Mouse (Mus musculus) T-helper 17 cell (primary cell): ENCODE data around the gene Sdk2.

Source experiments
- in situ Hi-C, 2 experiments: fragments of 300-600 bp; cut with MboI, MseI; formaldehyde crosslinking; loops; 1 replicate in 1 of 2; 2 replicates in 1 of 2; pipeline ENCODE4 v1.15.1; 2025; ENCODE audit warnings: high pct_unique_total_duplicates in 2 of 2

Gene Sdk2

GRCm38 (mm10) chr11:114047887-114048331, 18.9 kb downstream of the Sdk2 start:
- in situ Hi-C loops = no loop called here

GRCm38 (mm10) chr11:114046927-114047326, 19.9 kb downstream of the Sdk2 start:
- in situ Hi-C loops = no loop called here

- in situ Hi-C loops = no loop called here
These were observed 22.5 kb downstream of the Sdk2 start for GRCm38 (mm10) chr11:114044373-114044772.

DNA sequence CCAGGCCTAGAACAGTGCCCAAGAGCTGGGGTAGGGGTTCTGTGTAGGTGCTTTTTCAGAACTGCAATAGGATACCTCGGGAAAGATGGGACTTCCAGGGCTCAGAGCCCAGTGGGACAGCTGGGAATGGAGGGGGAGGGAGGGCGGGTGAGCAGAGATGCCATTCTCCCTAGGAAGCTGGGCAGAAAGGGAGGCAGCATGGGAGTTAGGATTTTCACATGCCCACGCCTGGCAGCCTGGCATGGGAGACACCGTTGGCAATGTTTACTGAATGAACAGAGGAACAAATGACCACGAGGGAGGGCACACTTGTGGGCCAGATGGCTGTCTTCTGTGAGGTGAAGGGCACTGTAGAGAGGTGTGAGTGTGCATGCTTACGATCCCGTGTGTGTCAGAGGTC, 23.3 kb downstream of the Sdk2 start:
- in situ Hi-C loops = no loop called here

GRCm38 (mm10) chr11:114040391-114041035, 26.3 kb downstream of the Sdk2 start:
- in situ Hi-C loops = no loop called here

GRCm38 (mm10) chr11:114038036-114038435, 28.8 kb downstream of the Sdk2 start:
- in situ Hi-C loops = loop anchor here in 1 of 2 experiments (10.0 kb wide), 1 partner anchor 827 kb away; no protein-coding TSS in a partner anchor

DNA sequence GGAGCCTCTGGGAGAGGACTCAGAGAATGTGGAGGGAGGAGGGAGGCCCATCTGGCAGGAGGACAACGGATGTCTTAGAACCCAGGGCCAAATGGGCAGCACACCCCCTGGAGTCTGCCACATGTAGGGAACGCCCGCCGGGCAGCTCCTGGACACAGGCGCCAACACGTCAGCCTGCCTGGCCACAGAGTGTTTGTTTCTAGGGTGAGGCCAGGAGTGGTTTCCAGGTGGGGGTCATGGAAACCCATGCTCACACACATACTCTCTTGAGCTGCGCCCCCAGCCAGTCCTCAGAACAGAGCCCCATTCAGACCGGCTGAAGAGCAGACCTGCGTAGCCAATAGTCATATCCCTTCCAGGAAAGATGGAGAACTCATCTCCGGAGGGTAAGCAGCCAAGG, 35.4 kb downstream of the Sdk2 start:
- in situ Hi-C loops = loop anchor here in 1 of 2 experiments (10.0 kb wide), 1 partner anchor 833 kb away; no protein-coding TSS in a partner anchor

DNA sequence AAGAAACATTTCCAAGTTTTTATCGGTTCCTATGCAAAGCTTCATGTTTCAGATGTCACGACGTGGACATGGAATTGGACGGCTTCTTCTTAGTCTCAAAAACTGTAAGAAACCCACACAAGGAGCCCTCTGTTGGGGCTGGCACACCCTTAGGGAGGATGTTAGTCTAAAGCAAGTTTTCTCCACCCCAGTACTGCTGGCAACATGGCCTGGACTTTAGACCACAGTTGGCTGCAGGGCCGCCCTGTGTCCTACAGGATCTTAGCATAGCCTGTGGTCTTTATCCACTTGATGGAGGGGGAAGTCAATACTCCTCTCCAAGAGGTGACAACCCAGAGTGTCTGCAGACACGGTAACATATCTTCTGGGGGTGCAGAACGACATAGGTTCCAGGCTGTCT, 36.6 kb downstream of the Sdk2 start:
- in situ Hi-C loops = loop anchor here in 1 of 2 experiments (10.0 kb wide), 1 partner anchor 835 kb away; no protein-coding TSS in a partner anchor

DNA sequence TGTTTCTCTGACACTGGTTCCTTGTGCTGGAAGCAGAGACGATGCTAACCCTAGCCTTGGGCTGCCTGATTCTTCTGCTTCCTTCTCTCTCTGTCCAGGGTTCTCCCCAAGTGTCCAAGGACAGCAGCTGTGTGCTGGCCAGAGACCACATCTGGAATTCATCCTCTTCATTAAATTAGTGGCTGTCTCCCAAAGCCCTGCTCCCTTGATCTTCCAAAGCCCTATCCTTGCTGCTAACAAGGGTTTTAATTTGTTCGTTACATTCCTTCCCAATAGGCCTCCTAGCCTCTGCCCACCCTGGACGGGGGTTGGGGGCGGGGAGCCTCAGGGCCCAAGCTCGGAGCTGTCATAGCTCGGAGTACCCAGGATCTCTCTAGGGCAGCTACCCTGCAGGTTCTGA, 38.3 kb downstream of the Sdk2 start:
- in situ Hi-C loops = no loop called here

DNA sequence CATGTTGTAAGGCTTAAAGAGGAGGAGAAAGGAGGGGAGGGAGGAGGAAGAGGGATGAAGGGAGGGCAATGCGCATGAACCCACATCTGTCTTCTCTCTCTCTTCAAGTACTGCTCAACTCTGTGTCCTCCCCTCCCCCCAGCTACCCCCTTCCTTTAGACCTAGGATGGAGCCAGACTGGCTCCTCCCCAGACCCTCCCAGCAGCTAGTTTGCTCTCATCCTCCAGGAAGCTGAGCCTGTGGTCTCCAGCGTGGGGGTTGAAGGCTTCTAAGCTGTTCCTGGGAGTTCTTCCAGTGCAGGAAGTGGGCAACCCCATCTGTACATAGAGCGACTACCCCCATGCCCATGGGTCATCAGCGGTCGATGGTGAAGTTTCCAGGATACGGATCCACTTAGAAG, 38.8 kb downstream of the Sdk2 start:
- in situ Hi-C loops = no loop called here

DNA sequence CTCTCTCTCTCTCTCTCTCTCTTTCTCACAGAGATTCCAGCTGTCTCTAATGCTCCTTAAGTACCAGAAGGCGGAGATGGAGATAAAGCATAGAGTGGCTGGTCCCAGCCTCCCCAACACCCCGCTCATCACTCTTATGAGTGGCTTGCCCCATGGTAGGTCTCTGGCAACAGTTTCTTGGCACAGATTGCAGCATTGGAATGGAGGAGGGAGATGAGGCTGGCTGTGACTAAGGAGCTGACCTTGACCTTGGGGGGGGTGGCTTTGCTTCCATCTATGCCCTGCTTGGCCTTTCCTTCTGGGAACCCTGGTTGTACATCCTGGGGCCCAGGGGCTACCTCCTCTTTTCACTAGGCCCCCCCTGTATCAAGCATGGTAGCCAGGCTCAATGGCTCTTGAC, 41.8 kb downstream of the Sdk2 start:
- in situ Hi-C loops = no loop called here

- in situ Hi-C loops = no loop called here
These were observed 42.9 kb downstream of the Sdk2 start for GRCm38 (mm10) chr11:114023965-114024364.

DNA sequence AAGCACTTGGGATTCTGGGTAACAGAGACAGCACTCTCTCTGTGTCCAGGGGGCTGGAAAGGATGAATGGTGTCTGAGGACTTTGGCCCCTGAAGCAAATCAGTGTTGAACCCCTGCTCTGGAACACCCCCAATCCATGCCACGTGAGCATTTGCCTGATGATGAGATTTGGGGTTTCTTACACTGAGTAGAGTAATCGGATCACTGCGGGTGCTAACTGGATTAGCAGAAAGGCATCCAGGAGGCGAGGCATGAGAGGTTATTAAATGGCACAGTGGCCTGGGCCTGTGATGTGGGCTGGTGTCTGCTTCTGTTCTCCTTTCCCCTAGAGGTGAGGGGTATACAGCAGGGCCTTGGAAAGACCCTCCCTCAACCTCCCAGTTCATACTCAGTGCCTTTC, 44.7 kb downstream of the Sdk2 start:
- in situ Hi-C loops = no loop called here

- in situ Hi-C loops = no loop called here
These were observed 47.8 kb downstream of the Sdk2 start for GRCm38 (mm10) chr11:114019087-114019486.

GRCm38 (mm10) chr11:114016889-114017392, 49.9 kb downstream of the Sdk2 start:
- in situ Hi-C loops = no loop called here

- in situ Hi-C loops = no loop called here
These were observed 50.5 kb downstream of the Sdk2 start for GRCm38 (mm10) chr11:114016108-114016888.

- in situ Hi-C loops = no loop called here
These were observed 55.3 kb downstream of the Sdk2 start for GRCm38 (mm10) chr11:114011523-114011922.

GRCm38 (mm10) chr11:114005879-114006278, 61.0 kb downstream of the Sdk2 start:
- in situ Hi-C loops = no loop called here

DNA sequence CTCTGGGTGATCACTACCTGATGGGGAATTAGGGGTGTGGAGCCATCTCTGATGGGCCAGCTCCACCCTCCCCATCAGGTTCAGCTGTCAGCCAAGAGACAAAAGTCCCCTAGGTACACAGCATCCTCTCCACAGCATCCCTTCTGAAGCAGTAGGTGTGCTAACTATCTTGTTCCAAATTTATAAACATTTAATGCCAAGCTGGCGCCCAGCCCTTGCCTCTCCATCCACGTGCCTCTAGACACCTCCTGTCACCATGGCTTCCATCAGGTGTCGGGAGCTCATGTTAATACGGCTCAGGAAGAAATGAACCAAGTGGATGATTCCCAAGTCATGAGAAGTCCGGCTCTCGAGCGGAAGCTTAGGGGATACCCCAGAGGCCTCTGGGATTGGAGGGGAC, 62.2 kb downstream of the Sdk2 start:
- in situ Hi-C loops = no loop called here

DNA sequence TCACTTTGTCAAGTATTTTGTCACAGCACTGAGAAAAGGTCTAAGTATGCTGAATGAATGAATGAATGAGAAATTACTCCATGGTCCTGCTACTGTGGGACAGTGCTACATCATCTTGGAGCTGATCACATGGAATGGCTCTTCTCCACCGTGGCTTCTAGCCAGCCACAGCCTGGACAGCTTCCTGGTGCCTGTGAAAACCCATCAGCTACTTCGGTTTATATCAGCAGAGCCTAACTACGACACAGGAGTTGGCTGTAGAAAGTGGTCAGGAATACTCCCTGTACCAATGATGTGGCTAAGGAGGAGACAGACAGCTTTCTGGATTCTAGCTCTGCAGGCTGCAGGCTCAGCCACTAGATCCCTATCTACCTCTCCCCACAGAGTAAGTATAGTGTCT, 63.7 kb downstream of the Sdk2 start:
- in situ Hi-C loops = no loop called here

DNA sequence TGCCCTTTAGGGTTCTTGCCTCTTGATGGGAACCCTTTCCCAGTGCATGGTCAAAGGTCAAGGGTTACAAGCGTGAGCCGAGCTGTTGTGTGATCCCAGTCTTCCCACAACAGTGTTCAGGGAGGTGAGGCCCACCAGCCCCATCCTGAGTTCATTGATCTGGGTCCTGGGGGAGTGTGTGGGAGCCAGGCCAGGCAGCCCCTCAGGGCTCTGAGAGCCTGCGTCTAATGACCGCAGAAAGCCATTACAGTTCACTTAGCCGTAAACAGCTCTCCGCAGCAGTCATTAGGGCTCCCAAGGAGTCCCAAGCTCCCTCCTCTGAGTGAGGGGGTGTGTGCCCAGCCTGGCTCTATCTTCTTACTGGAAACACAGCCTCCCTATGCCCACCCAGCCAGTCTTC, 66.8 kb downstream of the Sdk2 start:
- in situ Hi-C loops = no loop called here

DNA sequence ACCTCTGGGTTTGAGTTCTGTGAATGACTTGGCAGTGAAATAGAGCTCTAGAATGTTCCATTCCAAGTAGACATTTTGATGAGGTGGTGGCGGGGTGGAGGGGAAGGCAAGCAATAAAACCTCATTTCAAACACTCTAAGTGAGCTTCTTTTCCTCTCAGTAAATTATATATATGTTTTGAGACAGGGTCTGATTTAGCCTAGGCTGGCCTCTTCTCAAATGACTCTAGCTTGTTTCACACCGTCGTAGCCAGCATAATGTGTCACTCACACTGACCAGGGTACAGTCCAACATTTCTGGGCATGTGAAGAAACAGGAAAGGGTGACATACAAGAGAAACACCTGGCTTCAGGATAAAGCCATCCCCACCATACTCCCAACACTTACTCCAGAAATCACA, 68.1 kb downstream of the Sdk2 start:
- in situ Hi-C loops = no loop called here

GRCm38 (mm10) chr11:113993921-113994320, 72.9 kb downstream of the Sdk2 start:
- in situ Hi-C loops = no loop called here
